In the genomic region with DNA sequence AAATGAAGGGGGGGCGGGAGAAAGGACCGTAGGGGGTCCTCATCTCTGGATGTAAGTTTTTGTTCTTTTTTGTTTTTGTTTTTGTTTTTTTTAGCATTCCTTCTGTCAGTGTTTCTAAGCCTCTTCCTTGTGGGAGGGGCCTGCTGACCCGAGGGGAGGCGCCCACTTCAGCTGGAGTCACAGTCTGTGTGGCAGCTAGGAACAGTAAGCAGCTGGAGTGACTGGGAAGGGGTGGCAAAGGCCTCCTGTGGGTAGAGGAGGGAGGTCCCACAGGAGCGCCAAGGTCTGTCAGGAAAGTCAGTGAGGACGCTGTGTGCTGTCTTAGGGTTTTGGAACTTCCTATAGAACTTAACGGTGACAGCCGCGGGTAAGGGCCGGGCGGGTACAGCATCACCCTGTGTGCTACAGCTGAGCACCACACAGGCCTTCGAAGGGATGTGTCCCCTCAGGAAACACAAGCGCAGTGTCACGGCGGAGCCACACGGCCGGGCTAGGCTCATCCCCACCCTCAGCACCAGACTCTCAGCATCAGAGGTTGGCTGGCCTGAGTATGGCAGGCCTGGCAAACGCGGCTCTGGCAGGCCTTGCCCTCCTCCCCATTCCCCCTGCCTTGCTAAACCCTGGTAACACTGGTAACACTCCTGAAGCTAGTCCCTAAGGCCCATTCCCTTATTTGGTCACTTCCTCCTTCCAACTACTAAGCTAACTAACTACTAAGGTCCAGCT, we compare ENCODE assay signal across 10 mouse cellular contexts. TPM values are rescaled to one million over a fixed set of nuclear protein-coding genes. Genes with fewer than 3 reads are reported as not detected.
DNase-seq lines count a peak whose midpoint lies in the region; ATAC-seq and TF ChIP-seq lines count a peak whose summit lies in the region.
"Had no signal": no experiment of that assay in that cellular context is flagged by ENCODE, and none has a peak within 500 bp of the region (broad histone marks: within the 10 kb centered on the region; RNA-seq: fewer than 3 reads in every experiment).

No protein-coding gene starts in this region.

- no peak overlapping the region for H3K9ac ChIP-seq in hindbrain, embryonic 14.5 days
- H3K9ac ChIP-seq in liver, embryonic 13.5 days, result no peak overlapping the region
- H3K9ac ChIP-seq: limb, embryonic 12.5 days had no signal

- peaks cover 45% of the 10 kb centered on the region for H3K4me1 ChIP-seq in hindbrain, embryonic 10.5 days (replicated peaks)
- H3K4me1 ChIP-seq in hindbrain, embryonic 14.5 days (replicated peaks; ENCODE audit: control insufficient read depth, insufficient read depth, low read length), result peaks cover 6% of the 10 kb centered on the region; the same call in 1 of the 2 replicates
- no peaks in the 10 kb centered on the region for H3K4me1 ChIP-seq in bone marrow, adult 2 months (ENCODE audit: control insufficient read depth, insufficient read depth, low read length)
- H3K4me1 ChIP-seq in liver, embryonic 13.5 days (replicated peaks), result peaks cover 22% of the 10 kb centered on the region; the same call in 1 of the 2 replicates

- no peak overlapping the region for H3K4me2 ChIP-seq in hindbrain, embryonic 14.5 days (replicated peaks)
- no peak overlapping the region for H3K4me2 ChIP-seq in liver, embryonic 13.5 days
- H3K4me2 ChIP-seq: limb, embryonic 12.5 days had no signal

- DNase-seq in hindbrain, embryonic 10.5 days (ENCODE audit: low spot score), result no peak
- DNase-seq in hindbrain, embryonic 14.5 days (ENCODE audit: low spot score), result no peak
- peak; percentile 19 for DNase-seq in 416B (ENCODE audit: low read depth)
- no peak for DNase-seq in liver, embryonic 13.5 days
- no peak for DNase-seq in T-cell, adult 2 months (ENCODE audit: low spot score)
- DNase-seq in frontal cortex, adult 2 months (ENCODE audit: extremely low spot score in 1 of 2, low spot score in 1 of 2), result no peak
- DNase-seq in embryo, embryonic 9.5 days (ENCODE audit: extremely low spot score), result no peak
- DNase-seq: kidney, adult 11 months had no signal

- peak overlapping the region; percentile 83 for H3K27ac ChIP-seq in hindbrain, embryonic 10.5 days
- no peak overlapping the region for H3K27ac ChIP-seq in hindbrain, embryonic 14.5 days
- H3K27ac ChIP-seq in bone marrow, adult 2 months (ENCODE audit: control insufficient read depth, insufficient read depth, low read depth, low read length, poor library complexity), result no peak overlapping the region
- no peak overlapping the region for H3K27ac ChIP-seq in liver, embryonic 13.5 days

- no peaks in the 10 kb centered on the region for H3K9me3 ChIP-seq in hindbrain, embryonic 10.5 days
- no peaks in the 10 kb centered on the region for H3K9me3 ChIP-seq in hindbrain, embryonic 14.5 days (ENCODE audit: control insufficient read depth, low read length)
- H3K9me3 ChIP-seq in liver, embryonic 13.5 days (replicated peaks), result no peaks in the 10 kb centered on the region
- H3K9me3 ChIP-seq: limb, embryonic 12.5 days had no signal

- 0 out of 2 replicates have a peak, but pooled peaks have one; percentile 16 for TF ChIP-seq POLR2A in bone marrow, adult 2 months (IDR thresholded peaks at IDR 0.05; ENCODE audit: borderline replicate concordance, control insufficient read depth, low read depth, low read length)

- H3K36me3 ChIP-seq in hindbrain, embryonic 10.5 days, result no peaks in the 10 kb centered on the region
- no peaks in the 10 kb centered on the region for H3K36me3 ChIP-seq in hindbrain, embryonic 14.5 days (replicated peaks; ENCODE audit: control insufficient read depth, insufficient read depth)
- H3K36me3 ChIP-seq in liver, embryonic 13.5 days, result no peaks in the 10 kb centered on the region
- H3K36me3 ChIP-seq: limb, embryonic 12.5 days had no signal

- no peak overlapping the region for H3K4me3 ChIP-seq in hindbrain, embryonic 10.5 days
- no peak overlapping the region for H3K4me3 ChIP-seq in hindbrain, embryonic 14.5 days (replicated peaks; ENCODE audit: low read length)
- no peak overlapping the region for H3K4me3 ChIP-seq in bone marrow, adult 2 months (replicated peaks; ENCODE audit: control insufficient read depth, low read depth, low read length)
- H3K4me3 ChIP-seq in liver, embryonic 13.5 days (replicated peaks), result no peak overlapping the region
- H3K4me3 ChIP-seq: limb, embryonic 12.5 days had no signal

- no peak; the same call in 1 of the 2 replicates for ATAC-seq in hindbrain, embryonic 14.5 days (ENCODE audit: low FRiP score)
- peak; percentile 20; the same call in 1 of the 2 replicates for ATAC-seq in liver, embryonic 13.5 days (ENCODE audit: low read depth)

- TF ChIP-seq CTCF in bone marrow, adult 2 months (IDR thresholded peaks at IDR 0.05; ENCODE audit: control insufficient read depth, insufficient read depth, low read length), result no peak

- H3K27me3 ChIP-seq in hindbrain, embryonic 10.5 days (ENCODE audit: insufficient read depth, poor library complexity, severe bottlenecking), result no peaks in the 10 kb centered on the region
- no peaks in the 10 kb centered on the region for H3K27me3 ChIP-seq in hindbrain, embryonic 14.5 days (ENCODE audit: control insufficient read depth, insufficient read depth, low read length)
- no peaks in the 10 kb centered on the region for H3K27me3 ChIP-seq in liver, embryonic 13.5 days
- H3K27me3 ChIP-seq: limb, embryonic 12.5 days had no signal

- WGBS in hindbrain, embryonic 10.5 days, result 73% methylated on average over 19 of the region's 19 CpGs
- WGBS in hindbrain, embryonic 14.5 days, result 70% methylated on average over 19 of the region's 19 CpGs
- WGBS in bone marrow, adult 2 months, result 68% methylated on average over 19 of the region's 19 CpGs
- WGBS in liver, embryonic 13.5 days (ENCODE audit: insufficient replicate concordance), result 64% methylated on average over 19 of the region's 19 CpGs

RNA-seq across cellular contexts. Expression of gene Kcne1, which starts 52.9 kb away (rescaled TPM):
- polyA plus RNA-seq in hindbrain, embryonic 10.5 days (2016; fragmentation: Nextera tagmentation; extraction: Ambion mirVana), result 1.0 and 1.3 TPM in 2 replicates
- polyA plus RNA-seq in hindbrain, embryonic 14.5 days (2014; fragmentation: Nextera tagmentation; extraction: Ambion mirVana), result 0.23 TPM in 1 of 2 replicates, not detected in the other
- polyA plus RNA-seq in bone marrow, adult 2 months (2011; ENCODE audit: insufficient read depth, insufficient read length, low replicate concordance, missing spikeins), result not detected in 2 replicates
- 0.13 and 0.17 TPM in 2 replicates for polyA plus RNA-seq in liver, embryonic 13.5 days (2015; fragmentation: Nextera tagmentation; extraction: Ambion mirVana)
- polyA plus RNA-seq in frontal cortex, adult 2 months (2012; rRNA removed), result 0.02 TPM in 1 of 2 replicates, not detected in the other
- polyA plus RNA-seq: limb, embryonic 12.5 days had no signal

RNA-seq across cellular contexts. Expression of gene Rcan1, which starts 58.5 kb away (rescaled TPM):
- polyA plus RNA-seq in hindbrain, embryonic 10.5 days (2016; fragmentation: Nextera tagmentation; extraction: Ambion mirVana), result 39.3 and 39.6 TPM in 2 replicates
- 76.8 and 92.3 TPM in 2 replicates for polyA plus RNA-seq in hindbrain, embryonic 14.5 days (2014; fragmentation: Nextera tagmentation; extraction: Ambion mirVana)
- 3.6 and 9.5 TPM in 2 replicates for polyA plus RNA-seq in bone marrow, adult 2 months (2011; ENCODE audit: insufficient read depth, insufficient read length, low replicate concordance, missing spikeins)
- polyA plus RNA-seq in liver, embryonic 13.5 days (2015; fragmentation: Nextera tagmentation; extraction: Ambion mirVana), result 9.4 and 11.4 TPM in 2 replicates
- polyA plus RNA-seq in frontal cortex, adult 2 months (2012; rRNA removed), result 44.2 and 45.5 TPM in 2 replicates
